Mouse (Mus musculus): ENCODE data around the gene Utp3.
A peak's percentile ranks its signal among the peaks of the same experiment; 100 is the strongest.
"Not testable (repeated sequence)": the region's sequence is repeated elsewhere in the genome, so short reads cannot be mapped to it uniquely, and the experiment has no call there.

Utp3 gene

GRCm38 (mm10) chr5:88554086-88554886 lies at the start of gene Utp3:
TSS of gene Utp3 (plus strand) at chr5:88554462.
- ATAC-seq (ENCODE audit: low TSS enrichment), result peak; percentile 96

DNA sequence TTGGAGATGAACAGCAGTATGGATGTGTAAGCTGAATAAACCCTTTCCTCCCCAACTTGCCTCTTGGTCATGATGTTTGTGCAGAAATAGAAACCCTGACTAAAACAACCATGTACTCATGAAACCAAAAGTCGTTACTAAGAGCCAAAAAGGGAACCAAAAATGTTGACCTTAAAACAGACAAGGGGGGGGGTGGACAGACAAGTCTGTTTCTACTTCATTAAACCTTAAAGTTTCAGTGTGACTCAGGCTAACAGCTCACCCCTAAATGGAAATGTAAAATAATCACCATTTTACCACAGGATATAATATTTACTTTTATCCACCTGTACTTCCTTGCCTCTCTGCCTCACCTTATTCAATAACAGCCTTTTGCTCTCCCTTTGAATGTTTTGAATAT lies 45.7 kb upstream of the Utp3 start:
- no peak for ATAC-seq (ENCODE audit: low TSS enrichment)

GRCm38 (mm10) chr5:88508990-88509389 lies 45.3 kb upstream of the Utp3 start:
- ATAC-seq (ENCODE audit: low TSS enrichment), result no peak

- ATAC-seq (ENCODE audit: low TSS enrichment), result peak; percentile 90
Measured at GRCm38 (mm10) chr5:88519232-88519631, 35.0 kb upstream of the Utp3 start.

DNA sequence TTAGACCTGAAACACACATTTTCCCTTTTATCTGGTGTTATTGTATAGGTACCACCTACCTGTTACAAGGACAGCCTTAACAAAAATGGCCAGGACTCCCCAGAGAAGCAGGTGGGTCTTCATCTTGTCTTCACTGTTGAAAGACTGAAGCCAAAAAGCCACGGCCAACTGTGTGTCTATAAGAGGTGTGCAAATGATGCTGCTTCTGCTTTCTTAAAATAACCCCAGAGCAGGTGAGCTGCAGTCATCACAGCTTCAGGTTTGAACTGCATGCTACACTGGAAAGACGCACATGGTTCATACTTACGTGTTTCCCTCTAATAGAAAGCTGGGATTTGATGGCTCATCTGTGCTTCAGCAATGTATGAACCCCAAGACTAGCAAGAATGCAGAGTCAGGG lies 26.6 kb upstream of the Utp3 start, which contains the start of gene Jchain:
TSS of gene Jchain (minus strand) at position 235 of the 400 bp plus-strand sequence.
- ATAC-seq (ENCODE audit: low TSS enrichment), result no peak

DNA sequence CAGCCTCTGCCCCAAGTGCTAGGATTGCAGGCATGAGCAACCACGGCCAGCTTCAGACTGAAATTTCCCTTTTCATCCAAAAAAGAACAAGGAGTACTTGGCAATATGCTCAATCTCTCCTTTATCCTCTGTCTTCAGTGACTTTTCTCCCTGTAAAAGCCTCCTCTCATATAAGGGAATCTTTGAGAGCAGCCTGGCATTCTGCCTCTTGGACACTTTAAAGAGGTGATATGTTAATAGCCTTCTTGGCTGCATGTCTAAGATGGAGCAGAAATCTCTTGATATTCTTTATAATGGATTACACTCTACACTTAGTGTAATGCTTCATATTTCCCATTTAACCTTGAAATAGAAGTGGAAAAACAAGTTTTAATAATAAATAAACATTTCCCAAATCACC lies 23.4 kb upstream of the Utp3 start:
- no peak for ATAC-seq (ENCODE audit: low TSS enrichment)

- ATAC-seq (ENCODE audit: low TSS enrichment), result no peak
Measured at GRCm38 (mm10) chr5:88534697-88535096, 19.6 kb upstream of the Utp3 start.

DNA sequence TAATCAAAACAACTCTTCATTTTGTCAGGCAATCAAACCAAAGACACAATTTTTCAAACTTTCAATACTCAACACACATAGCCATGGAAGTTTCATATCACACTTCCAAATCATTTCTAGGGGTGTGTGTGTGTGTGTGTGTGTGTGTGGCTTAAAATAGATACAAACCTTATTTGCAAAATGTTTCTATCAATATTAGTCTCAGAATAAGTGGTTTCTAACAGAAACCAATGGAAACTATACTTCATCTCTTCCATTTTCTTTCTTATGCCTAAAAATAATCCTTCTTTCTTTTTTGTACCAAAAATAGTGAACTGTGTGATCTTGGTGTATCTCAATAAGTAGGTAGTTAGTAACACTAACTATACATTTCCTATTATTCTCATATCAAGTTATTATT lies 13.4 kb upstream of the Utp3 start:
- no peak for ATAC-seq (ENCODE audit: low TSS enrichment)

DNA sequence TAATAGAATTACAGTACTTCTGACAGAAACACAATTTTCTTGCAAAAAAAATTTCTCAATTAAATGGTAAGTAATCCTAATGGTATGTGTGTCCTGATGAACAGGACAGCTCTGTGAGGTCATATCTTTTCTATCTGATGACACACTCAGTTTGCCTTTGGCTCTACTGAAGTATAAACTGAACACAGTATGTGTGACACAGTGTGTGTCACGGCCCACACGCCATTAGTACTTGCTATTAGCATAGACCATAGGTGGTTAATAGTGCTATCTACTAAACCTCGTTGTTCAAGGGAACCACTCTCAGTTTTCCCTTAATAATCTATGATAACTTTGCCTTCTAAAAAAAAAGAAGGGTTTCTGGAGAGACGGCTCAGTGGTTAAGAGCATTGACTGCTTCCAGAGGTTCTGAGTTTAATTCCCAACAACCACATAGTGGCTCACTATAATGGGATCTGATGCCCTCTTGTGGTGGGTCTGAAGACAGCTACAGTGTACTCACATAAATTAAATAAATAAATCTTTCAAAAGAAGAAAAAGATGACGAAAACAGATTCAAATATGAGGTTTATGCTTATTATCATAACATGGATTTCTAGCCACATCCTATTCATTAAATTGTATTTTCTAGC lies 11.5 kb upstream of the Utp3 start:
- ATAC-seq (ENCODE audit: low TSS enrichment), result peak; percentile 73; the same call in 1 of the 2 replicates

DNA sequence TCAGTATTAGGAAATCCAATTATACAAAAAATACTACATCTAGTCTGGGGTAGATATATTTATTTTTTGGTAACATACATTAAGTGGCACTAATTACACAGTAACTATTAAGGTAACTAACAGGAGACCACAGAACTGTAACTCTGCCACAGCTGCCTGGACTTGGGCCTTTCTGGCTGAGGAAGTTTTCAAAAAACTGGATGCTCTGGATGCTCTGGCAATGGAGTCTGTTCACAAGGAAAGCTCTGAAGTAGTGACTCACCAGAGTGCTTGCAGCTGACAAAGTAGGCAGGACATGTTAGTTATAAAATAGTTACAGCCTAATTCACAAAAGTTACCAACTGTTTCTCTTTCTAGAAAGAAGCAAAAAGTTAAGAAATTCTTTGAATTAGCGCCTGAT lies 9.9 kb upstream of the Utp3 start:
- not testable (repeated sequence) for ATAC-seq (ENCODE audit: low TSS enrichment)

- no peak for ATAC-seq (ENCODE audit: low TSS enrichment)
Measured at GRCm38 (mm10) chr5:88545536-88545935, 8.7 kb upstream of the Utp3 start.

- peak; percentile 84 for ATAC-seq (ENCODE audit: low TSS enrichment)
Measured at GRCm38 (mm10) chr5:88553271-88554085, 784 bp upstream of the Utp3 start.

DNA sequence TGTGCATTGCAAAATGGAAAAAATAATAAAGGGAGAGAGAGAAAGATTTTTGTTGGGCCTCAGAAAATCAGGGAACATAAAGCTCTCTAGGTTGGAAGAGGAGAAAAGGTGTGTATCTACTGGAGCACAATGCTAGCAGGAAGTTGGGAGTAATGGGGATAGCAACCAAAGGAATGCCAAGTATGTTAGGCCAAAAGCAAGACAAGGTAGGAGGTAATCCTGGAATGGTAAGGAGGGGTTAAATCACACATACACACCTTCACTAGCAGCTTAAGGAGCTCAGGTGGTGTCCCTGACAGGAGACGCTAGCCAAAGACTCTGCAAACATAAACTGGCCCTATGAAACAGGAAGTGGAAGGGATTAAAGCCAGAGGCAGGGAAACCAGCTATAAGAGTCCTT lies 4.7 kb downstream of the Utp3 start:
- ATAC-seq (ENCODE audit: low TSS enrichment), result no peak

DNA sequence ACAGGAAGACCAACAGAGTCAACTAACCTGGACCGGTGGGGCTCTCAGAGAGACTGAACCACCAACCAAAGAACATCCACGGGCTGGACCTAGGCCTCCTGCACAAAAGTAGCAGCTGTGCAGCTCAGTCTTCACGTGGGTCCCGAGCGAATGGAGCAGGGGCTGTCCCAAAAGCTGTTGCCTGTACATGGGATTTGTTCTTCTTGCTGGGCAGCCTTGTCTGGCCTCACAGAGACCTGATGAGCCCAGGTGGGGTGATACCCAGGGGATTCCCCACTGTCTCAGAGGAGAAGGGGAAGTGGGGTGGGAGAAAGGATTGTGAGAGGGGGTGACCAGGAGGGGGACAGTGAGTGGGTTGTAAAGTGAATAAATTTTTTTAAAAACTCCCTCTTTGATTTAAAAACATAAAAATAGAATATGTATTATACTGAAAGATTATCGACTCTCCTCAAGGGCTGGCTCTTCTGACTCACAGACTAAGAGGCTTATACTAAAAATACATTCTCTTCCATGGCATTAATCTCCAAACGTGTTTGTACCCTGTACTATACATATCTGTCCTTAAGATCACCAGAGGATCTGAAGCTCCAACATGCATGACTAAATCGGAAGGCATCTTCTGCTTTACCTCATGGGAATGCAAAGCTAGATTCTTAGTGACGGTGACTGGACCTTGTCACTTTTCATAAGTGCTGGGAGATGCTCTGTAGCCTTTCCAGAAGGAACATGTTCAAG lies 7.0 kb downstream of the Utp3 start:
- ATAC-seq (ENCODE audit: low TSS enrichment), result no peak

- ATAC-seq (ENCODE audit: low TSS enrichment), result no peak
Measured at GRCm38 (mm10) chr5:88562863-88563780, 8.9 kb downstream of the Utp3 start.

GRCm38 (mm10) chr5:88564501-88565147 lies 10.4 kb downstream of the Utp3 start, which contains the start of gene Rufy3:
TSS of gene Rufy3 (plus strand) at chr5:88565040.
- ATAC-seq (ENCODE audit: low TSS enrichment), result peak; percentile 64

- ATAC-seq (ENCODE audit: low TSS enrichment), result peak; percentile 71
Measured at GRCm38 (mm10) chr5:88565148-88566033, 11.1 kb downstream of the Utp3 start.

GRCm38 (mm10) chr5:88566034-88566841 lies 12.0 kb downstream of the Utp3 start:
- ATAC-seq (ENCODE audit: low TSS enrichment), result peak; percentile 10; the same call in 1 of the 2 replicates
